Mouse (Mus musculus) ES-Bruce4 (cell line): ENCODE results near the gene Wdr59.

Source experiments
- CTCF ChIP-seq: IDR thresholded peaks from one replicate; pipeline ENCODE4 v1.8.1; 2011; ENCODE audit warnings: low read depth, low read length
- EP300 ChIP-seq: IDR thresholded peaks from 2 replicates; pipeline ENCODE4 v1.6.1; 2011; ENCODE audit warnings: low read depth, low read length; ENCODE audit not compliant: insufficient read depth

DNA sequence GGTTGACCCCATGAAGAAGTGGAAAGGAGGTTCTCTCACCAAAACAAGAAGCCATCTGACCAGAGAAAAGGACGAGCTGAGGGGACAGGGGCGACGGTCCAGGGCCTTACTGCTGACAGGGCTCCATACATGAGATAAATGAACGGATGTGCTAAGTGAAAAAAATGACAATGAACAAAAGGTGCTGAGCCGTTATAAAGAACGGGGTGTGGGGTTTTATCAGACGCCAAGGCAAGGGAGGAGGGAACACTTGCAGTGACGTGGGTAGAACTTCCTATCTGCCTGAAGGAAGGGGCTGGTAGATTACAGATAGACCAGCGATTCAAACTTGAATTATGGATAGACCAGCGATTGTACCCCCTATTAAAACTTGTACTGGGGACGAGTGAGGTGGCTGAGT, 12.6 kb downstream of the Wdr59 start:
- TF ChIP-seq CTCF (no peak), EP300 (no peak)
